Mouse (Mus musculus) ES-Bruce4 (cell line): ENCODE results near the gene Slc22a21.

Source experiments
- CTCF ChIP-seq: IDR thresholded peaks from one replicate; pipeline ENCODE4 v1.8.1; 2011; ENCODE audit warnings: low read depth, low read length
- EP300 ChIP-seq: IDR thresholded peaks from 2 replicates; pipeline ENCODE4 v1.6.1; 2011; ENCODE audit warnings: low read depth, low read length; ENCODE audit not compliant: insufficient read depth
- POLR2A ChIP-seq: IDR thresholded peaks from one replicate; pipeline ENCODE4 v1.8.1; 2011; ENCODE audit warnings: low read length; ENCODE audit not compliant: insufficient read depth

- TF ChIP-seq EP300 = no peak
- TF ChIP-seq POLR2A = no peak
- TF ChIP-seq CTCF = no peak
These were observed 12.1 kb upstream of the Slc22a21 start for GRCm38 (mm10) chr11:53992264-53992663.
